Mouse (Mus musculus): Measurements from ENCODE around the gene Dok1.
A peak's percentile ranks its signal among the peaks of the same experiment; 100 is the strongest.

The Dok1 gene

DNA sequence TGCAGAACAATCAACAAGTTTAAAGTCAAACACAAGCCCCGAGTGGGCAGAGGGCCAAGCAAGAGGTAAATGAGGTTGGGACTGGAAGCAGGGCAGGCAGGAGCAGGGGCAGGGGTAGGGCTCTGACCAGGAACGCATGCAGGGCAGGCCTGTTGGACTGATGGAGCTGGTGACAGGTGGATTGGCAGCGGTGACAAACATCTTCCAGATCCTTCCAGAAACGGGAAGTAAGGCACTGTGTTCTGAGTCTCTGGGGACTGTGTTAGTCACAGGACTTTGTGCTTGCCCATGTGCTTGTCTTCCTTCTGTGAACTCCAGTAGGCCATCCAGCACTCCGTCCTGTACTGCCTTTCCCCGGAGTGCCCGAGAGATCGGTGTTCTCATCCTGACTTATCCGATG, 11.5 kb upstream of the Dok1 start:
- peak; percentile 55 to 65 for DNase-seq

DNA sequence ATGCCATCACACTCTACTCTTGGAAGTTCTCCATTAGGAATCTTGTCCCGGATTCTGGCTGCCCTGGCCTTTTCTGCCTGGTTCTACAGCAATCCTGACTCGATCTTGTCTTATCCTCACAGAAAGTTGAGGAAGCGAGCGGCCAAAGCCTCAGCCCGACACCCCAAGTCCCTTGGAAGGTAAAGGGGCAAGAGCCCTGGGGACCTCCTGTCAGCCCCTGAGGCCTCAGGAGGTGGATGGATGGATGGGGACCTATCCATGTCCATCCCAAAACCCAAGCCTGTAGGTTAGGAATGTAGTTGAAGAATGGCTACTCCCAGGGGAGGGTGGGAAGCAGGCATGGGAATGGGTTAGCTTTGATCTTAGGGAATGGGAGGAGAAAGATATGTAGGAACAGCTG, 10.7 kb upstream of the Dok1 start:
- no peak for DNase-seq

DNA sequence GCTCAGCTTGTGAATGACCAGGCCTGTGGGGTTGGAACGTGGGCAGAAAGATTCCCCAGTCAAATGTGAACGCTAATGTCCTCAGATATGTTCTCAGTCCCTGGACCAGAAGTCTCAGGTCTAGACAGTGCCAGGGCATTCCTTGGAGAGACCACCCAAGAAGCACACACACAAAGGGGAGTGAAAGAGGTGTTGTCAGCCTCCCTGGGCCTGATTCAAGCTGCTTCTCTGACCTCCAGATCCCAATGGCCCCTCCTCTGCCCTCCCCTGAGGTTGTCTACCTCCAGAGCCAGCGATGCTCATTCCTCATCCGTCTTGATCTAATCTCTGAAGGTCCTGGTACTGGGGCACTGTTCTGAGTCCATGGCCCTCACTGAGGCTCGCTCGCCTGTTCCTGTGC, 10.3 kb upstream of the Dok1 start:
- no peak for DNase-seq

DNA sequence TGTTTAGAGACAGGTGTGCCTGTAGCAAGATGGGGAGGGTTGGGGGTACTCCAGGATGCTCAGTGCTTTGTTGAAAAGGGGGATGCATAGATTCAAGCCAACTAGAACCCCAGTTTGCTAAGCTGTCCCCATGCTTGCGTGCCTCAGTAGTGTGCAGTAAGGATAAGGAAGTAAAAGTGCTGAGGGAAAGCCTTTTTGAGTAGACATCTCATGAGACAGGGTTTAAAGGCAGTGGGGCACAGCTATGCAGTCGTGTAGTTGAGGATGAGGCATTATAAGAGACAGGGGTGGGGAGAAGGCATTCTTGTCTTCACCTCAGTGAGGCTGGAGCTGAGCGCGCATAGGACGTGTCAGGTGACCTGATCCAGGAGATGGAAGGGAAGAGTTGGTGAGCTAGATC, 7.3 kb upstream of the Dok1 start:
- no peak for DNase-seq

DNA sequence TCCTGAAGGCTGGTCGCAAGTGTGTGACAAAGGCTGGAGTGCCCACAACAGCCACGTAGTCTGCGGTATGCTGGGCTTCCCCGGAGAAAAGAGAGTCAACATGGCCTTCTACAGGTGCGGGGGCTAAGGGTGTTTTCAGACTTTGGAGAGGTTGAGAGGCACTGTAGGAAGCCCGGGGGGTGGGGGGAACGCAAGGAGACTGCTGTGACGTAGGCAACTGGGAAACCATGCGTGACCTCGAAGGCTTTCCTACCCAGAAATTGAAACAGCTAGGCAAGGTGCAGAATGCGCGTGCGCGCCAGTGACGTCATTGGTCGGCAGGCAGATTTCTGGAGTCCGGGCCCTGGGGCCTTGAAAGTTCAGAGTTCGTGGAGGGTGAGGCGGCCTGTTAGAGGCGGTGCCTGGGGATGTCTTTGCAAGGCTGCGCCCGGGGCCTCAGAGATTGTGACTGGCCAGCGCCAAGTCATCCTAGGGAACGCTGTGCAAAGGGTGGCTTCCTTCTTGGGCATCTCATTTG, 5.3 kb upstream of the Dok1 start:
- peak; percentile 98 to 99 for DNase-seq

DNA sequence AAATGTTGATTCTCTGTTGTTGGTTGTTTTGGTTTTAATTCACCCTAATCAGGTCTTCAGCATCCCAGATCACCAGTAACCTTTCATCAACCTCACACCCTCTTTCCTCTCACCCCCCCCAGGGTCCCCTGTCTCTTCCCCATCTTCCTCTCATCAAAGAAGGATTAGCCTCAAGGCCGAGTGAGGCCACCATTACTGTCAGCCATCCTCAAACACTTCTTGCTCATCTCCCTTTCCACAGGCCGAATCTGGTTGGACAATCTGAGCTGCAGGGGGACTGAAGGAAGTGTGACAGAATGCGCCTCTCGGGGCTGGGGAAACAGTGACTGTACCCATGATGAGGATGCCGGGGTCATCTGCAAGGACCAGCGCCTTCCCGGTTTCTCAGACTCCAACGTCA, 3.9 kb upstream of the Dok1 start:
- no peak for DNase-seq

DNA sequence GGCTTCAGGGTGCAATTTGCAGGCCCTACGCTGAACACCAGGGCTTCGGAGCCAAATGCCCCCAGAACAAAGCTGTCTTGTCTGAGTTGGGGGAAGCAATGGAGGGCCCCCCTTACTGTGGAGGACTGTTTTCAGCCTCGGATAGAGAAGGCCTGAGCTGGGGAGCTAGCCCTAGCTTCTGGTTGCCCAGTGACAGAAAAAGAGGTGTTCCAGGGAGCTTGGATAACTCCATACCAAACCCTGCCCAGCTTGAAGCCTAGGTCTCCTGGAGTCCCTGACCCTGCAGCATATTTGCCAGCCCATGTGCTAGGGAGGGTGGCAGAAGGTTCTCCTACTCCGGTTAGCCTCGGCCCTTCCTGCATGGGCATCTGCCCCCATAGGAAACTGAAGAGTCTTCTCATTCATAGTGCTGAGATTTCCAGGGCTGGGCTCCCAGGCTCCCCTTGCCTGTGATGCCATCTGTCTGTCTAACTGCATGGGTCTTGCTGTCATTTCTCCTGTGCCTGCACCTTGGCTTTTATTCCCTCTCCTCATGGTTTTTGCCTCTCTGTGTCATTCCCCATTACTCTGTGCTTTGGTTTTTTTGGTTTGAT, 1.3 kb upstream of the Dok1 start:
- no peak for DNase-seq

DNA sequence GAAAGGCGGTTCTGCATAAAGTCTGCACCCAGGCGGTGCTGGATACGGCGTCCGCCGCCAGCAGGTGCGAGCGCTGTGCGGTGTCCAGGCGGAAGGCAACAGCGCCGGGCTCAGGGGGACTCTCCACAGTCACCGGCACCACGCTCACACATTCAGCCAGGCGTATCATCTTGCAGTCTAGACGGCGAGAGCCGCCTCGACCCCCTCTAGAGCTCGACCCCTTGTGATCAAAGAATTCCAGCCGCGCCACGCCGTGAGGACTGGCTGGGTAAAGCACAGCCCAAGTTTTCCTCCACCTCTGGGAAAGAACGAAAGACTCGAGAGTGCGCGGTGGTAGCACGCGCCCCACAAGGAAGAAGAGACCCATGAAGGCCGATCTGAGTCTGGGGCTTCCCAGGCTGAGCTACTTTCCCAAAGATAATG, 491 bp downstream of the Dok1 start:
- peak; percentile 66 to 67 for DNase-seq

DNA sequence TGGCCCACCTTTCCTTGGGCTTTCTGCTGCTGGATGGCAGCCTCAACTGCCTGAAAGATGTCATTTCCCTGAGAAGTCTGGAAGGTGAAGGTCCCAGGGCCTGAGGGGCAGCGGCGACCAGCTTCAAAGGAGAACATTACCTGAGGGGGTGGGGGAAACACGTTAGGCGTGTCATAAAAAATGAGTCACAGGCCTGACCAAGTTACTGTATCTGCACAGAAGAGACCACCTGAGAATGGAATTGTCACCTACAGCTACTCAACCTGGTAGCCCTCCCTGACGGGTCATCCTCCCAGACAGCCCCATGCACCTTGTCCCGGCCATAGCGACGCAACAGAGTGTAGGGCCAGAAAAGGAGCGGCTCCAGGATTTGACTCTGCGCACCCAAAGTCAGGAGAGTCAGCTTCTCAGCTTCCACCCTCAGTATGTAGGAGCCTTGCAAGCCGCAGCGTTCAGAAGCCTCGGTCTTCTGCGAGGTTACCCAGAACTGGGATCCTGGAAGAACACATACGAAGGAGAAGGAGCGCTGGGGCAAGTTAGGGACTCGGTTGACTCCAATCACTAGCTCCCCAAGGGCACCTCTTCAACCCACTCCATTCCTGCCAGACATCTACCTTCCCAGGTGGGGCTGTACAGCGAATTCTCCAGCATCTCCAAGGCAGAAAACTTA, 1.2 kb downstream of the Dok1 start:
- no peak for DNase-seq

DNA sequence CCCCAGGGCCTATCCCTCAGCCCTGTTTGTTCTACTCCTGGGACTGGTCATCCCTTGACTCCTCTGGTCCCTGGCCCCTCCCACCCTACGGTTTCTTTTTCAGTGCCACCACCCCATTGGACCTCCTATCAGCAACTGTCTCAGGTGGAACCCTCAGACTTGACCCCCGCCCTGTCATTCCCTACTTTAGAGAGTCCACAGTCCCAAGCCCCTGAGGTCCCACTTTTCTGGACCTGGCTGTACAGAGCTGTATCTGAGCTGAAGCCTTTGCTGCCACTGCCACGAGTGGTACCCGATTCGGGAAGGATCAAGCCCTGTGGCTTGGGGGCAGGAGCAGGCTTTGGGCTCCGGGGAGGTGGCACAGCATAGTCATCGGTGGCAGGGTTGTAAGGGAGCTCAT, 2.2 kb downstream of the Dok1 start:
- DNase-seq, result no peak

DNA sequence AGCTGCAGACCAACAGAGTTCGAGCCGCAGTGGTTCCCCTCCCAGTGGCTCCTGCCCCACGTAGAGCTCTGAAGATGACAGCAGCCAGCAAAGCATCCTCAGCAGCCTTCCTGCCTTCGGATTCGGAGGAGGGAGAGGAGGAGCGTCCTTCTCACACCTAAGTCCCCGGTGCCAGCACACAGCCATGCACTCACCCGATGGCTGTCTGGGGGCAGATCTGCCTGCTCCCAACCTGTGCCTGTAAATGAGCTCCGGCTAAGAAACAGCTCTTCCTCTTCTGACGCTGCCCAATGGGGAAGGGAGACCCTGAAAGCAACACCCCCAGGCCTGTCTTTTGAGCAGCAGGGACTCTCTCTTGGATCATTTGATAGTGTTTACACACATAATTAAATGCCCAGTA, 3.5 kb downstream of the Dok1 start:
- no peak for DNase-seq

DNA sequence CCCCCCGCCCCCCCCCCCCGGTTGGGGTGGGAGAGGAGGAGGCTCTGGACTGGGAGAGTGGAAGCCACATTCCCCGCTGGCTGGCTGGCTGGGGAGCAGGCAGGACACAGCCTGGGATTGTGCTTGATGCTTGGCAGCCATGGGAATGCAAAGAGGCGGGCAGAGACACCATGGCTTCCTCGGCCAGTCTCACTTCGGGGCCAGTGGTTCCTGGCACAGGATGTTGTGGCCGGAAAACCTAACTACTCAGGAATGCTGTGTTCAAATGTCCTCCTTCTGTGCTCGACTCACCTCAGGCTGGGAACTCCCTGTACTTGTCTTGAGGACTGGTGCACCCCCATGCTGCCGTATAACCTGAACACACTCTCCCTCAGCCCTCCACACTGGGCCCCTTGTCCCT, 5.6 kb downstream of the Dok1 start:
- DNase-seq, result no peak

DNA sequence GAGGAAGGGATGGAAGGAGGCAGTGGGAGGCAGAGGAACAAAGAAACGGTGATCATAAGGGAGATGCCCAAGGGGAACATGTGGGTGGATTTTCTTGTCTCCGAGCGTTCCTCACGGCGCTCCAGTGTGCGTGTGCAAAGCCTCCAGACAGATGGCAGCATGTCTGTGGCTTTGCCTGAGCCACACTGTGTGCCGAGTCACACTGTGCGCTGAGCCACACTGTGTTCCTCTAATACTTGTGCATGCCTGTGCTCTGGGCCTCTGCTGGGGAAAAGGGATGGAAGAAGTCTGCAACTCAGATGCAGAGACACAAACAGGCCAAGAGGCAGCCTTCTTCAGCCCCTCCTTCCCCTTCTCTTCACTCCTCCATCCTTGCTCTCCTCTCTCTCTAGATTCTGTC, 6.0 kb downstream of the Dok1 start:
- no peak for DNase-seq

DNA sequence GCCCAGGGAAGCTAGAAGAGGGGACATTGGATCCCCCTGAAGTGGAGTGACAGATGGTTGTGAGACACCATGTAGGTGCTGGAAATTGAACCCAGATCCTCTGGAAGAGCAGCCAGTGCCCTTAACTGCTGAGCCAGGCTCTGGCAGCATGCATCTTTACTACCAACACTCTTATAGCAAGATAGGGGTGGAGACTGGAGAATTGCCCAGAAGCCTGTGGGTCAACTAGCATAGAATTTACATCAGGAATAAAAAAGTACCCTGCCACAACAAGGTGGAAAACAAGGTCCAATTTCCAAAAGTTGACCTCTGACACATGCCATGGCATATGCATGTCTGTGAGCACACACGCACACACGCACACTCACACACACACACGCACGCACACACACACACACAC, 8.1 kb downstream of the Dok1 start:
- DNase-seq, result no peak

DNA sequence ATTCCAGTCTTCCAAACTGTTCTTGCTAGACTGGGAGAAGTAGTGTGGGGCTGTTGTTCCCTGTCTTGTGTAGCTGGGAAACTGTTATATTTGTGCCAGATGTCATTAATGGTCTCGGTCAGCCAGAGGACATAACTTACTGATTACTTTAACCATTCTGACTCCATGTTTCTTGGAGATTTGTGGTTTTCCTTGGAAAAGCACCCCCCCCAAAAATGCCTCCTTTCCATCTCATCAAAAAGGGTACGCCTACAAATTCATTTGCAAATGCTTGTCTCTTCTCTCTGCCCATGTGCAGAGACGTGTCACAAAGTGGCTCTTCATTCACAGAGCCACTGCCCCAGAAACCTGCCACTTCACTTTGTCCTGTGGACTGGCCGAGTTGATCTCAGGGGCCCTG, 8.8 kb downstream of the Dok1 start:
- no peak for DNase-seq

DNA sequence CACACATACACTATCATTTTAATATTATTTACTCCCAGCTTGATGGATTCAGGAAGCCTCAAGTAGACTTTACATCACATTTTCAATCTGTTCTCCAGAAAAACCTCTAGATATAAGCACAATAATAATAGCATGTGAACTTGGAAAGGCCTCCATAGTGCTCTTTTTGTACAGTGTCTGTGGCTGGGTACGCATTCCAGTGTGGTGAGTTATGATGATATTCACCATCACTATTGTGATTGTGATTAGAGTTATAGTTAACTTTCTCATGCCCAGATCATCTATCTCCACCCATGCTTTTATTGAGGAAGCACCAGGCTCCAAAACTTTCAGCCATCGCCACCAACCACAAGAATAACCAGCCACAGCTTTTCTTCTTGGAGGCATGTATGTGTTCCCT, 9.5 kb downstream of the Dok1 start:
- no peak for DNase-seq

DNA sequence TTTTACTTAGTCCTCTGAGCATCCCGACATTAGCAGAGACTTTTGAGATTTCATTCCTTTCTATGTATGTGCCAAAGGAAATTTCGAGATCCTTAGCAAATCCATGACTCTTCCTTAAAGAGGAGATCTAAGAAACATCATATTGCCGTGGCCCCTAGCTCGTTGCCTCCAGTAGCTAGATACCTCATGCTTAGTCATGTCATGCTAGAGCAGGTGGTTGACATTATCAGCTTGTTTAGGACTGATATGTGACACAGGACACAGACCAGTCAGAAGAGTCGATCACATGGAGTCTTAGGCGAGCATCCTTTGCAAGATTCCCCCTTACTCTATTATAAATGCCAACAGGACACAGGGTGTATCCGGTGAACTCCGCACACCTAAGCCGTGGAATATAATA, 10.3 kb downstream of the Dok1 start:
- DNase-seq, result no peak

DNA sequence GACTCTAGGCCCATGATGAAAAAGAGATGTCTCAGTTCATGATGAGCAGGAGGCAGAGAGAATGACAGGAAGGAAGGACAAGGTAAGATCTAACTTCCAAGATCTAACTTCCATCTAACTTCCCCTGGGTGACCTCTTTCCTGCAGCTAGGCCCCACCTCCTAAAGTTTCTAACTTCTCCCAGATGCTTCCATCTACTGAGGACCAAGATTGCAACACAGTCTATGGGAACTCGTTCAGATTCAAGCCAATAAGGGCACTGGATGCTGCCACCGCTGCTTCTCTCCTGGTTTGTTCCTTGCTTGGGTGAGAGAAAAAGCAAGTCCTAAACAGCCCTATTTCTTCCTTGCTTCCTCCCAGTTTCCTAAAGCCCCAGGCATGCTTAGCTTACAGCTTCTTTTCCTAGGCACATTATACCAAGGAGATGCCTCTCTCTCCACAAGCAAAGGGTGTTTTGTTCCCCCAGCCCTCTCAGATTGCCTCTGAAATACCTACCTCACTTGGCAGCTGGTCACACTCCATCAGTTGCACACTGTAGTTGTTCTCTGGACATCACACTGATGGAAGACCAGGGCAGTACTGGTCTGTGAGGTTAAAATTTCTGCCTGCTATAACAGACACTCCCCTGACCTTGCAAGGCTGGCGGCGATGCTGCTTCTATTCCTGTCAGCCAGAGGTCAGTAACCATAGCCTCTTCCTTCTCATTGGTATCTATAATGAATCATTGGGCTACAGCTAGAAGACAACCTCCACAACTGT, 12.3 kb downstream of the Dok1 start:
- DNase-seq, result no peak

DNA sequence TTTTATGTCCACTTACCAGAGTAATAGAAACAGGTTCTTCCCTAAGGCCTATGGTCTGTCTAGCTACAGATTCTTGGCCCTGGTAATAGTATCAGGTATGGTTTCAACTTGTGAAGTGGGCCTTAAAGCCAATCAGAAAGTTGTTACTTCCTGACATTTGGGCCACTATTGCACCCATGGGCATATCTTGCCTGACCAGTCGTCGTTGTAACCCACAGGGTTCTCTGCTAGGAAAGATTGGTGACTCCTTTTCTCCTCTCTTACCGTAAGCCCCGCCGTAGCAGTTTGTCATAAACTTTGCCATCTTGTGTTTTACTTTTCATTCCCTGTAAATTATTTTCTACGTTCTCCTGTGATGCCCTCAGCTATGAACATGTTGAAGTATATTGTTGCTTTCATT, 13.2 kb downstream of the Dok1 start:
- DNase-seq, result no peak

DNA sequence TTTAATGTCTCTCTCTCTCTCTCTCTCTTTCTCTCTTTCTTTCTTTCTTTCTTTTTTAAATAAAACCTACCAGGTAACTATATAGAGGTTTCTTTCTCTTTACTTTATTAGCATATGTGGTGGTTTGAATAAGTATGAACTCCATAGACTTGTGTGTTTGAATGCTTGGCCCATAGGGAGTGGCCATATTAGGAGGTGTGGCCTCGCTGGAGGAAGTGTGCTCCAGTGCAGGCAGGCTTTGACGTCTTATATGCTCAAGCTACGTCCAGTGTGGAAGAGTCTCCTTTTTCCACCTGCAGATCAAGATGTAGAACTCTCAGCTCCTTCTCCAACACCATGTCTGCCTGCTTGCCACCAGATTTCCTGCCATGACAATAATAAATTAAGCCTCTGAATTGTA, 14.2 kb downstream of the Dok1 start:
- no peak for DNase-seq

DNA sequence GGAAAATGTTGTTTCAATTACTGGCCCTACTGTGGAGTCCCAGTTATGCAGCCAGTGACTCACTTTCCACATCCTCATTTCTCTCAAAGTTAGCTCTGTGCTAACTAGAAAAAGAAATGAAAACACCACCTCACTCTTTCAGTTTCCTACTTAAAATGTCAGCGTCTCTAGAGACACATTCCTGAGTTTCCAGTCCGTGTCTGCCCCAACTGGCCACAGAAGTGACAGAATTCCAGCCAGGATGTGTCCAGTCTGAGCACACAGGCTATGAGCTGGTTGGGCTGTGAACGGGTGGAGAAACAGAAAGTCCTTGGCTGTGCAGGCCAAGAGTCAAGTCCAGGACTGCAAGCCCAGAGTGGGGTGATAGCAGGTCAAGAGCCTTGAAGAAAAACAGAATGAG, 16.1 kb downstream of the Dok1 start:
- no peak for DNase-seq

DNA sequence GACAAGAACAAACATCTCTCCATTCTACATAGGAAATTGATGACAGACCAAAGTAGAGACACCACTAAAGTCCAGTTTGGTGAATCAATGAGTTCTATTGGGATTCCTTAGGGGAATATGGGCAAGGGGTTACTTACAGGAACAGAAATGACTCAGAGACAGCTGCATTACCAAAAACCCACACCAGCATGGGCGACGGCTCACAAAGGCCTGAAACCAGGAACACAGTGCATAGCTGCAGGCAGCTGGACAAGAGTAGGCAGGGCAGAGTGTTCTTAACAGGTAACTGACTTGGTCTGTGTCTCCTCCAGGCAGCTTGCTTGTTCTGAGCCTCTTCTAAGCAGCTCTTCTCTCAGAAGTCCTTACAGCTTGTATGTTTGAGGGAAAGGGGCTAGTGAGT, 17.5 kb downstream of the Dok1 start:
- DNase-seq, result no peak

DNA sequence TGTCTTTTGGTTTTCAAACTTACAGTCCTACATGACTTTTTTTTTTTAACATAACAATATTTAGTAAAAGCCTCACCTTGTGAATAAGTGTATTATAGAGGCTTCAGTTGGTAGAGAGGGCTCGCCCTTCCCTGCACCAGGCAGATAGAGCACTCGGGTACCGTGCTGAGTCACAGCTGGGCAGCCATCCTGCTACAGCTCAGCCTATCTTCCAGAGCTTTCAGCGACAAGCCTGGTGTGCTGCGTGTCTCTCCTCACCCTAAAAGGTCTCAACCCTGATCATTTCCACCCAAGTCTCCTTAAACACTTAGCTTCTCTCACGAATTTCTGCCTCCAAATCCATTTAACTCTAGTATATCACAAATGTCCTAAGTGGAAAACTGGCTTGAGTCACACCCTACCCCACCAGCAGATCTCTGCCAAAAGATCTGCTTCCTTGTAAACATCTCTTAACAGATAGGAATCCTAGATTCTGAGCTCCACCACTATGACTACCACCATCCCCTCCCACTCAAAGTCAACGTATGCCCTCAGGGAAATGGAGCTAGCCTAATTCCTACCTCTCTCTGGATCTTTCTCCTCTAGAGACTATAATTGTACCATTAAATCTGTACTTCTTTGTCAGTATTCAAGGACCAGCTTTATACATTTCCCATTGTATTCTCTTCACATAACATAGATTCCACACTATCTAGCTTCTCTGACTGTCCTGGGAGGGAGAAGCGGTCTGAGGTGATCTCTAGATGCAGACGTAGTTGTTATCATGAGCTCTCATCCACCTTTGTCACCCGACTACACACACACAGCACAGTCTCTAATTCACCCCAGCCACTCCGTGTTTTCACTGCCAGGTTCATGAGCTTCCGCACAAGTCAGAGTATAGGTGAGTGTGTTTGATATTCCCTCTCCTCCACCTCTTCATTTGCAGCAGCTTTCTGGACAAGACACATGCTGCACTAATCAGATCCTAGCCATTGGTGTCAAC, 18.5 kb downstream of the Dok1 start:
- no peak for DNase-seq
